Mouse (Mus musculus) splenic B cell, adult 2 months (primary cell): ENCODE data around the gene Slc34a1.

Experiments
- DNase-seq: peaks from one replicate; pipeline ENCODE4 v3.0.0-alpha.2; 2011; ENCODE audit warnings: low read depth, low spot score
- H3K27me3 ChIP-seq: 2 replicates; pipeline ENCODE4 v1.6.1; 2012; ENCODE audit warnings: mild to moderate bottlenecking, low read length, moderate library complexity, mixed read lengths; ENCODE audit not compliant: control insufficient read depth, poor library complexity, insufficient read depth, severe bottlenecking
- H3K36me3 ChIP-seq: 2 replicates; pipeline ENCODE4 v1.6.1; 2012; ENCODE audit warnings: mild to moderate bottlenecking, low read length, moderate library complexity, mixed read lengths; ENCODE audit not compliant: control insufficient read depth, poor library complexity, insufficient read depth, severe bottlenecking

Gene Slc34a1

DNA sequence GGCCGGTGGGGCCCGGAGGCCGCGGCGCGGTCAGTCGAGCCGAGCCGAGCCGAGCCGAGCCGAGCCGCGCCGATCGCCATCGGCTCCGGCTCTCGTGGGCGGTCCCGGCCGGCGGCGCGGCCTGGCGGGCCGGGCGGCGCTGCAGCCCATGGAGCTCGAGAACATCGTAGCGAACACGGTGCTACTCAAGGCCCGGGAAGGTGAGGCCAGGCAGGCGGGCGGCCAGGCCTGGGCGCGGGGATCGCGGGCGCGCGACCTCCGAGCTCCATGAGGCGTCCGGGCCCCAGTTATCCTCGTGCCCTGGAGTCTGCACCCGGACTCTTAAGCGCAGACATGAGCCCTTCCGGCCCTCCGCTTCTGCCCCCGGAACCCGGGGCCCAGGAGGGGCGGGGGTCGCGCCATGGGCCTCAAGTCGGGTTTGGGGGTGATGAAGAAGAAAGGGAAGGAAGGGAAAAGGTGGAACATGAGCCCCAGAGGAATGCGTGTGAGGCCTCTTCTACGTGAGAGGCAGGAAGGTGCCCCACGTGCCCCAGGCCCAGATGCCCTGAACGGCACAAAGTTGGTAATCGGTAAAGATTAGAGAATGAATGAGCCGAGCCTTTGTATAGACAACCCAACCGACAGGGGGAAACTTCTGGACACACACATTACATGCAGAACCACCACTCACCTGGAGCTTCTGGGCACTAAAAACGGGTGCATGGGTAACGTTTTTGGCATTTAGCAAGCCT, 47.5 kb downstream of the Slc34a1 start:
- DNase-seq = no peak
- no peaks in the 10 kb centered on the region for H3K27me3 ChIP-seq
- H3K36me3 ChIP-seq = peaks cover 5% of the 10 kb centered on the region

DNA sequence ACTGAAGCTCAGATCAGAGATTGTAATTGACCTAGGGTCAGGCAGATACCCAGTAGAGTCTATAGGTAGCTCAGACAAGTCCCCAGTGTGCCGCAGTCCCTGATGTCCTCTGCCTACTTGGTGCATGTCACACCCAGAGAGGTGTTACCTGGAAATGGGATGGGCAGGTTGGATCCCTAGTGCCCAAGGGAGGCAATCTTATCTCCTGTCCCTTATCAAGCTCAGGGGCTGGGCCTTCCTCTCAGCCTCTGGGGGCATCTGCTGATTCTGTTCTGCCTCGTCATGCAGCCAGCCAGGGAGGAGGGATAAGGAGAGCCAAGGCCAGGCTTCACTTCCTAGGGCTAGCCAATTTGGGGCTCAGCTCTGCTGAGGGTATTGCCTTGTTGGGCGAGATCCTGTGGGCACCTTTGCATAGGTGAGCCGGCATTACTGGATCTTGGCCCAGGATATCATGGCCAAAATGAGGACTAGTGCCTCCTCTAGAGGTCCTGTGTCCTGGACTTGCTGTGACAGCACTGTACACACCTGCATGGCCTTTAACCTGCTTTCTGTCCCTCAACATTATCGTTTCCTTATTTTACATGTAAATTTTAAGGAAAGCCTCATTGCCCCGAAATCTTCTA, 48.6 kb downstream of the Slc34a1 start:
- DNase-seq = peak; percentile 35
- peaks cover 12% of the 10 kb centered on the region for H3K36me3 ChIP-seq
- H3K27me3 ChIP-seq = no peaks in the 10 kb centered on the region

DNA sequence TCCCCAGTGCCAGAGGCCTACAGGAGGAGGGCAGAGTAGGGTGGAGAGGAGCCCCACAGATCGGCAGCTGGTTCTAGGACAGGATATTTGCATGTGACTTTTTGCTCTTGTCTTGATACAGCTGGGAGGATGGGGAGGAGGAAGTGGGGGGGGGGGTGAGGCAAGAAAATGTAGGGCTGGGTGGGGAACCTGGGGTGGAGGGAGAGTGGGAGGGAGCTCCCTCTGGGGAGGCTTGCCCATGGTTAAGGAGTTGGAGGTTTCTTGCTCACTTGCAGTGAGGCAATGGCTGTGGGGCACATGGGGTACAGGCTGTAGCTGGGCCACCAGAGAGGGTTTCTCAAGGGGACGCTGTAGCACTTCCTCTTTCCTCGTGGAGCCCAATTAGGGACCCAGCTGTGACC, 49.6 kb downstream of the Slc34a1 start:
- Histone ChIP-seq H3K36me3 (peaks cover 21% of the 10 kb centered on the region), H3K27me3 (no peaks in the 10 kb centered on the region)
- DNase-seq = peak; percentile 76

DNA sequence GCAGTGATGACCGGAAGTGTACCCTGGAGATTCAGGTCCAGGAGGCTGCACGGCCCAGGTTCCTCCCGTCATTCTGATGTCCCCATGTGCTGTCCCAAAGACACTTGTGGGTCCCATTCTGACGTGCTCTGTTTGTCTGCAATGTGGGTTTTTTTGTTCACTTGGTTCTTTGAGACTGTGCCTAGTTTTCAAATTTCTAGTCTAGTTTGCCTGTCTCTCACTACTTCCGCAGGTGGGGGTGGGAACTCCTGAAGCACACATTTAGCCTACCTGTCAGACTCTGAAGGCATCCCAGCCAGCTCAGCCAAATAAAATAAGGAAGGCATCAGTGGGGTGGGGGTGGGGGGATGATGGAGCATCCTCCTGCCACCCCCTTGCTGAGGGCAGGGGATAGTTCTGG, 50.1 kb downstream of the Slc34a1 start:
- DNase-seq = no peak
- peaks cover 26% of the 10 kb centered on the region for H3K36me3 ChIP-seq
- no peaks in the 10 kb centered on the region for H3K27me3 ChIP-seq

DNA sequence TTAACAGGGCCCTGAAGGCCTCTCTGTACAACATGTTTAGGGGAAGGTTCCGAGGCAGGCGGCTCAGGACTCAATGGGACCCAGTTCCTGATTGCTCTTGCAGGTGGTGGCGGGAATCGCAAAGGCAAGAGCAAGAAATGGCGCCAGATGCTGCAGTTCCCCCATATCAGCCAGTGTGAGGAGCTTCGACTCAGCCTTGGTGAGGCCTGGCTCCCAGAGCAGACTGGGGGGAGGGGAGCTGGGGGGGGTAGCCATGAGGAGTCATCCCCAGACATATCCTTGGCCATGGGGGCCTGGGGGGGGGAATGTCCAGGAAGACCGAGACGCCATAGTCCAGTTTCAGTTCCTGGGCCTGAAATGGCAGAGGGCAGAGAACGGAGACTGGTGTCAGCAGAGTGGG, 51.2 kb downstream of the Slc34a1 start:
- DNase-seq = peak; percentile 45
- Histone ChIP-seq H3K27me3 (no peaks in the 10 kb centered on the region), H3K36me3 (peaks cover 32% of the 10 kb centered on the region)

DNA sequence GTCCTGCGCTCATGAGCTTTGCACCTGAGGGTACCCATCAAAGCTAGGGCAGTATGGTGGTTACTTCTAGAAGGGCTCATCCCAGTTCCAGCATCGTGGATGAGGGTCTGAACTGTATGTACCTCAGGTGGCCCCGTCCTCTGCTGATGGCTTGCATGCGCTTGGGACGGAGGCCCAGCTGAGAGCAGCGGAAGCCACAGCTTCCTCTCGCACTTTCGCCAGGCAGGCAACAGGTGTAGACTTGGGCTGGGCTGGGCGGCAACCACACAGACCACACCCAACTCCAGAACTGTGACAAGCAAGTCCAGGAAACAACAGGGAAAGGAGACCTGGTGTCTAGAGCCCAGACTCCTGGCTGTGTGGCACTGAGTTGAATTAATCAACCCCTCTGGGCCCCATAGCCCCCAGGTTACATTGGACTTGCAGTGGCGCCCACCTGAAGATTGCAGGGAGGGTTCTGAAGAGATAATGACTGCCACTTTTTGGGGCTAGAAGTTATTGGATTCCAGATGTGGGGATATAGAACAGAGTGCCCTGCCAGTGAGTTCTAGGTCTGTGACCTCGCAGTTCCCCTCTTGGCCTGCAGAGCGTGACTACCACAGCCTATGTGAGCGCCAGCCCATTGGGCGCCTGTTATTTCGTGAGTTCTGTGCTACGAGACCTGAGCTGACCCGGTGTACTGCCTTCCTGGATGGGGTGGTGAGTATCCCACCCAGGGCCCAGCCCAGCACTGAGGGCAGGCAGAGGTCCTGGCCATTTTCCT, 51.9 kb downstream of the Slc34a1 start:
- peak; percentile 77 for DNase-seq
- H3K36me3 ChIP-seq = peaks cover 34% of the 10 kb centered on the region
- no peaks in the 10 kb centered on the region for H3K27me3 ChIP-seq

DNA sequence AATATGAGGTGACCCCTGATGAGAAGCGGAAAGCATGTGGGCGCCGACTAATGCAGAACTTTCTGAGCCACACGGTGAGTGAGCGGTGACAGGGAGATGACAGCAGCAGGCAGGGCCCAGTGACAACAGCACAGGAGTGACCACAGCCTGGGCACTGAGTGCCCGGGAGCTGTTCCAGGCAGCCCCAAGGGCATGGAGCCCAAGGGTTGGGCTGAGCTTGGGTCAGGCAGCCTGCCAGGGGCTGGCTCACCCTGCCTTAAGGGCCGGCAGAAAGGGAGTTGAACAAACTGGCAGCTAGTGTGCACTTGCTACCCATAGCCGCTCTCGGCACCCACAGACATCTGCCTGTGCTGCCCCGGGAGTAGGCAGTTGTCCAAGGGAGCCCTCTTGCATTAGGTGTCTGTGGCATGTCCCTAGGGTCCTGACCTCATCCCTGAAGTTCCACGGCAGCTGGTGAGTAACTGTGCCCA, 52.6 kb downstream of the Slc34a1 start:
- no peaks in the 10 kb centered on the region for H3K27me3 ChIP-seq
- no peak for DNase-seq
- peaks cover 39% of the 10 kb centered on the region for H3K36me3 ChIP-seq

DNA sequence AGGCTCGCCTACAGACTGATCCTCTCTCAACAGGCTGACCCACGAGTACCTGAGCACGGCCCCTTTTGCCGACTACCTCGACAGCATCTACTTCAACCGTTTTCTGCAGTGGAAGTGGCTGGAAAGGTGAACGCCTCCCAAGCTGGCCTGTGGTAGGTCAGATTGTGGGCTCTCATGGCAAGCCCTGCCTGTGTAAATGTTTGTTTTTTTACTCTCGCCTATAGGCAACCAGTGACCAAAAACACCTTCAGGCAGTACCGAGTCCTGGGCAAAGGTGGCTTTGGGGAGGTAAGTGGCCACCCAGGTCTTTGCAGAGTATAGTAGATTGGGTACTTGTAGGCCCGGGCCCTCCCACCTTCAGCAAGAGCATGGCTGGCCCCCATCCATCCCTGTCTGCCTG, 53.3 kb downstream of the Slc34a1 start:
- no peak for DNase-seq
- H3K27me3 ChIP-seq = no peaks in the 10 kb centered on the region

DNA sequence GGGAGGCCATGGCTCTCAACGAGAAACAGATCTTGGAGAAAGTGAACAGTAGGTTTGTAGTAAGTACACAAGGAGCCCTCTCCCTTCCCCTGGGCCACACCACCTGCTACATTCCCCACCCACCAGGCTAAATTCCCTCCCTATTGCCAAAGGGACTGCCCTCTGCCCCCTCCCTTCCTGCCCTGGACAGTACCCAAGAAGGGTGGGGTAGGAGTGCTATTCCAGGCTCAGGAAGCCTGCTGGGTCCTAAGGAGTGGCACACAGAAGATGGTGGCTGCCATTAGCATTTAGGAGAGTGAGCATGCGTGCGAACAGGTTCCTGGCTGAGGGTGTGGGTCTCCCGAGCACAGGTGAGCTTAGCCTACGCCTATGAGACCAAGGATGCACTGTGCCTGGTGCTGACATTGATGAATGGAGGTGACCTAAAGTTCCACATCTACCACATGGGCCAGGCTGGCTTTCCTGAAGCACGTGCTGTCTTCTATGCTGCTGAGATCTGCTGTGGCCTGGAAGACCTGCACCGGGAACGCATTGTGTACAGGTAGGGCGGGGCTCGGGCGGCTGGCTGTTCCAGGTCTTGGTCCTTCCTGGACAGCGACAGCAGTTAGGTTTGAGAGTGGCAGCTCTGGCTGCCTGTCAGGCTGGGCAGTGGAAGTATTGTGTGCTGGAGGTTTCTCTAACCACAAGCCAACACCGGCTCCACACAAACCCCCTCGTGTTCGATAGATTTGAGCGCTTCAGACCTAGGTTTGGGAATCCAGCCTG, 54.0 kb downstream of the Slc34a1 start:
- Histone ChIP-seq H3K36me3 (peaks cover 45% of the 10 kb centered on the region), H3K27me3 (no peaks in the 10 kb centered on the region)
- DNase-seq = no peak

More for the DNA sequence above, 53.3 kb downstream of the Slc34a1 start:
- H3K36me3 ChIP-seq = peaks cover 44% of the 10 kb centered on the region

DNA sequence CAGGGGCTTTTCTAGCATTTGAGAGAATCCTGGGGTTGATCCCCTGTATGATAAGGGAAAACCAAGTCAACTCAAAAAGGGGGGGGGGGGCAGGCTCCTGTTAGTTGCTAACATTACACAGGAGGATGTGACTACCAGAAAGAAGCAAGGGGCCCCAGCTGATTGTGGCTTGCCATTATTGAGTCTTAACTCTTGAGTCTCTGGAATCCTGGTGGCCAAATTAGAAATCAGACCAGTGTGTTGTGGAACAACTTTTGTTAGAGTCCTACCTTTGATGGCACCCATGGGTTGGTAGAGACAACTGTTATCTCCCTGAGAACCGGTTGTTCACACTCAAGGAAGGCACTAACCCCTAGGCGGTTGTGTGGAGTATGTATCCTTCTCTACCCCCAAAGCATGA, 65.0 kb downstream of the Slc34a1 start:
- DNase-seq = no peak
- no peaks in the 10 kb centered on the region for H3K27me3 ChIP-seq

DNA sequence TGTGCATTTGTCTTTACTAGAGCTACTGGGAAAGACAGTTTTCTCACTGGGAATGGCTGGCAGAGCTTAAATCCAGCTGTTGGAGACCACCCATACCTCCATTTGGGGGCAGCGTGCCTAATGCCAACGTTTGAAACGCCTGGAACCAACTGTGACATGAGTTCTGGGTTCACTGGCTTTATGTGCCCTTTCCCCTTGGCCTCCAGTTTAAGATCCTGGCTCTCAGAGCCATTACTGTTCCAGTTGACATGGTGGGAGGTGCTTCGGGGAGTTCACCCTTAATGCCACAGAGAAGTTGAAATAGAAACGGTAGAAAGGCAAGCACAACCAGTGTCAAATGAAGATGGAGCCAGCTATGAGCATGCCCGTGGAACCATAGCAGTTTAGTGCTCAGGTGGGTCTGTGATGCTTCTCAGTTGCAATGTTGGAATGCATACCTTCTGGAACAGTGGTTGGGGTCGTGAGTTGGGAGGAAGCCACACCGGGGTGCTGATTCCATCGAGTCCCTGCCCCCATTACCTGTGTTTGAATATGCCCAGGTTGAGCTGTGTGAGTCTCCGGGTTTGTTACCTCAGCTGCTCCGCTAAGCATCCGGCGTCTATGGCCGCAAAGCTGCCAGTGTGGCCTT, 65.5 kb downstream of the Slc34a1 start:
- DNase-seq = no peak
- no peaks in the 10 kb centered on the region for H3K27me3 ChIP-seq
- peaks cover 12% of the 10 kb centered on the region; the same call in 1 of the 2 replicates for H3K36me3 ChIP-seq

More for the DNA sequence above, 65.0 kb downstream of the Slc34a1 start:
- H3K36me3 ChIP-seq = peaks cover 13% of the 10 kb centered on the region; the same call in 1 of the 2 replicates

DNA sequence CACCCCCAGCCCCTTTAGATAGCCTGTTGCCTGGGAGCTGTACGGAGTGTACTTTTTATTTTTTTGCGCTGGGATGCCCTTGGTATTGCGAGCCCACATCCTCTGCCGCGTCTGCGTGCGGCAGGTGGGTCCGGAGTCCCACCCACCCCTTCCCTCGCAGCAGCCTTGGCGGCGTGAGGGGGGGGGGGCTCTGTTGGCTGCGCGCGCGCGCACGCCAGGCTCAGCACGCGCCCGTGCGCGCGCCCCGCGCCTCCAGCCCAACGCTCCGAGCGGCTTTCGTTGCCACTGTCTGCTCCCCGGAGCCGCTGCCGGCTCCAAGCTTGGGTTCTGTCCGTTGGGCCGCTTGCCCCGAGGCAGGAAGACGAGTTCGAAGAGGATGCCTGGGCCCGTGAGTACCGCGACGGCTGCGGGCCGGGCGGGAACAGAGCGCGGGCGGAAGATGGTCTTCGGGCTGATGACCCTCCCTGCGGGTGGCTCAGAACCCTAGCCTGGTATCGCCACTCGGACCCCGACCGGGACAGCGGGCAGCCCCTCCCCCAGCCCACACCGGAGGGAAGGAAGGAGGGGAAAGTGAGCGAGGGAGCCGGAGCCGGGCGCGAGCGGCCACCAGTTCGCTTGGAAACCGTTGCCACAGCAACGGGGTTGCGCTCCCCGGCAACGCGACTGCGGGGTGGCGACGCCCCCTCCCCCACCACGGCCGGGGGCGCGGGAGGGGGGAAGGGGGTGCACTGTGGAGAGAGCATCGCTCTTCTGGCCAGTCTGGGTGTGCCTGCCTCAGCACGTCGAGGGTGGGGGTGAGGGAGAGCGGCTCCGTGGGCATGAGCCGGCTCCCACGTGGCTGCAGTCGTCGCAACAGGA, 66.3 kb downstream of the Slc34a1 start, which contains the start of gene Prr7:
Prr7 (plus strand) TSS at position 241 of the 858 bp plus-strand sequence.
- Histone ChIP-seq H3K27me3 (no peaks in the 10 kb centered on the region), H3K36me3 (peaks cover 6% of the 10 kb centered on the region; the same call in 1 of the 2 replicates)
- DNase-seq = peak; percentile 59

DNA sequence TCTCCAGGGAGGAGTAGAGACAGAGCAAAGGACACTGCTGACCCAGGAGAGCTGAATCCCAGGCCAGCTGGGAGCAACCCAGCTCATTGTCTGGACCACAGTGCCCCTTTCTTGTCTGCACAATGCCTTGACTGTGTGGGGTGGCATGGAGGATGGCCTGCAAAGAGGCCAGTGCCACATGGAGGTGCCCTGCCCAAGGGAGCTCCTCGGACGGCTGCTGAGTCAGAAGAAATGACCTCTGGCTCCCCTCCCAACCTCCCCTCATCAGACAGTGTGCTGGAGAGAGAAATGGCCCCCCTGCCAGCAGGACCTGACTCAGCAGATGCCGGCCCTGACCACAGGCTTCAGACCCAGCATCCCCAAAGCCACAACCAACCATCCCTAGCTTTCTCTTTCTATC, 67.2 kb downstream of the Slc34a1 start:
- H3K36me3 ChIP-seq = no peaks in the 10 kb centered on the region
- DNase-seq = no peak
- H3K27me3 ChIP-seq = no peaks in the 10 kb centered on the region
